Mouse (Mus musculus): ENCODE data around the gene Tmem129. TPM values are rescaled to one million over a fixed set of nuclear protein-coding genes. Genes with fewer than 3 reads are reported as not detected.

Tmem129 gene
- polyA plus RNA-seq, 1 experiment from 2014 or later = 50.8 TPM

DNA sequence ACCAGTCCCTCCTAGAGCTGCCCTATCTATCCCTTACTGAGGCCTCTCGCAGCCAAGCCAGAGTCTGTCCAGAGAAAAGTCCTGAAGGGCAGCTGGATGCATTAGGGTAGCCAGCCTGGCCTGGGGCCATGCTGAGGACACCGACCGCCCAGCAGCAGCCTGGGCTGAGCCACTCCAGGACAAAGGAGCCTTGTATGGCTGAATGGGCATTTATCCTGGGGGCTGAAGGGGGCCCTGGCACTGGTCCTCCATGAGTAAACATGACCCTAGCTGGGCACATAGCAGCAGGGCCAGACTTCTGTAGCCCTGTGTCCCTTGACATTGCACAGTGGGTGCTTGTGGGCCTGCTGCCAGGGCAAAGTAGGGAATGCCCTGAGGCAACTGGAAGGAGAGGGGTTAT, 16.2 kb upstream of the Tmem129 start:
- Histone ChIP-seq H3K4me1 (ENCODE audit: insufficient read depth, low read length) (no peaks in the 10 kb centered on the region), H3K4me3 (ENCODE audit: low read length) (no peak overlapping the region), H3K4me2 (replicated peaks; ENCODE audit: low read depth, low read length) (no peak overlapping the region), H3K27ac (ENCODE audit: low read length) (no peak overlapping the region), H3K27me3 (ENCODE audit: insufficient read depth, low read length) (no peaks in the 10 kb centered on the region), H3K36me3 (ENCODE audit: insufficient read depth, low read length) (peaks cover 33% of the 10 kb centered on the region), H3K9me3 (ENCODE audit: low read length) (no peaks in the 10 kb centered on the region), H3K9ac (replicated peaks; ENCODE audit: low read length) (no peak overlapping the region)
- ATAC-seq (ENCODE audit: low FRiP score, low TSS enrichment) = 0 out of 2 replicates have a peak, but pooled peaks have one; percentile 4
- WGBS = 83% methylated on average over 3 of the region's 3 CpGs

DNA sequence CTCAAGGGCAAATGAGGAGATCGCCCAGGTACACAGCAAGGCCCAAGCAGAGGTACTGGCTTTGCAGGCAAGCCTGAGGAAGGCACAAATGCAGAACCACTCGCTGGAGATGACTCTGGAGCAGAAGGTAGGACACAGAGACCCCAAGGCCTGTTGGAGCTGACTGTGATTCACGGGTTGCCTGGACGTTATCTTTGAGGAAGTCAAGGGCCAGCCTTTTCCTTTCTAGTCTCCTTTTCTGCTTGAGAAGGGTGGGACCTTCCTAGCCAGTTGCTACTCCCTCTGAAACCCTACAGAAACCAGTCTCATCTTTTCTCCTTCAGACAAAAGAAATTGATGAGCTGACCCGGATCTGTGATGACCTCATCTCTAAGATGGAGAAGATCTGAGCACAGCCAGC, 13.4 kb upstream of the Tmem129 start:
- ATAC-seq (ENCODE audit: low FRiP score, low TSS enrichment) = no peak
- no peaks in the 10 kb centered on the region for H3K9me3 ChIP-seq (ENCODE audit: low read length)
- no peak overlapping the region for H3K4me3 ChIP-seq (ENCODE audit: low read length)
- peaks cover 61% of the 10 kb centered on the region for H3K36me3 ChIP-seq (ENCODE audit: insufficient read depth, low read length)
- WGBS = 85% methylated on average over 5 of the region's 5 CpGs
- no peaks in the 10 kb centered on the region for H3K27me3 ChIP-seq (ENCODE audit: insufficient read depth, low read length)
- no peak overlapping the region for H3K27ac ChIP-seq (ENCODE audit: low read length)
- no peak overlapping the region for H3K9ac ChIP-seq (replicated peaks; ENCODE audit: low read length)
- no peak overlapping the region for H3K4me2 ChIP-seq (replicated peaks; ENCODE audit: low read depth, low read length)
- no peaks in the 10 kb centered on the region for H3K4me1 ChIP-seq (ENCODE audit: insufficient read depth, low read length)

DNA sequence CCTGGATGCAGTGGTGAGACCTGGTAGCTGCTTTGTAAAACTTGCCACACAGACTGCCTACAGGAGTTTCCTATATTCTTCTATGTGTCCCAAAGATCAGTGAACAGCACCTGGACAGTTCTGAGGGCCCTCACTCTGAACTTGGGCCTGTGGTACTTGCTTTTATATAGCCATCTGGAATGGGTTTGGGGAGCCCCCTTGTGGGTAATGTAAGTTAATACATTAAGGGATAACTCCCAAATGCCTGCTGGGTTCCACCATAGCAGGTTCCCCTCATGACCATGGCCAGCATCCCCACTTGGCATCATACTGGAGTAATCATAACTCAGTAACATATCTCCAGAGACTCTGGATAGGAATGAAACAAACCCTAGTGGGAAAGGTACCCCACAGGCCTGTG, 10.0 kb upstream of the Tmem129 start:
- Histone ChIP-seq H3K36me3 (ENCODE audit: insufficient read depth, low read length) (peaks cover 85% of the 10 kb centered on the region), H3K4me3 (ENCODE audit: low read length) (no peak overlapping the region), H3K27me3 (ENCODE audit: insufficient read depth, low read length) (no peaks in the 10 kb centered on the region), H3K9me3 (ENCODE audit: low read length) (no peaks in the 10 kb centered on the region), H3K9ac (replicated peaks; ENCODE audit: low read length) (no peak overlapping the region), H3K27ac (ENCODE audit: low read length) (no peak overlapping the region), H3K4me2 (replicated peaks; ENCODE audit: low read depth, low read length) (no peak overlapping the region), H3K4me1 (ENCODE audit: insufficient read depth, low read length) (no peaks in the 10 kb centered on the region)
- ATAC-seq (ENCODE audit: low FRiP score, low TSS enrichment) = no peak

DNA sequence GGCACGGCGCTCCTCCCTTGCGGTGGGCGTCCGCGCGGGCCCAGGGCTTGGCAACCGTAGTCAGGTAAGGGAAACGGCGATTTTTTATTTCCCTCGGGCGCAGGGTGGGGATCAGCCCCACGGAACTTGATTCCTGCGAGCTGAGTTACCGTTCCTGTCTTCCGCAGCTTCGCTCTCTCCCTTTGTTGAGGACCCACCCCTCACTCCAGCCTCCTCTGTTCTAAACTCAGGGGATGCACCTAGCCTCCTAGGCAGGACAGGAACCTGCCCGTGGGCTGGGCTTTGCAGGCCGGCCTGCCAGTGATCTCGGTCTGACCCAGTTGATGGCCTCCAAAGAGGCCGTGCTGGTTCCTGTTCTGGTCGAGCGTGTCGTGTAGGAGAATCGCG, 441 bp upstream of the Tmem129 start:
- peaks cover 25% of the 10 kb centered on the region for H3K4me1 ChIP-seq (ENCODE audit: insufficient read depth, low read length)
- under 1% methylated on average over 26 of the region's 26 CpGs for WGBS
- peaks cover 31% of the 10 kb centered on the region for H3K36me3 ChIP-seq (ENCODE audit: insufficient read depth, low read length)
- peak overlapping the region; percentile 77 for H3K9ac ChIP-seq (replicated peaks; ENCODE audit: low read length)
- ATAC-seq (ENCODE audit: low FRiP score, low TSS enrichment) = peak; percentile 22
- no peaks in the 10 kb centered on the region for H3K9me3 ChIP-seq (ENCODE audit: low read length)
- H3K27me3 ChIP-seq (ENCODE audit: insufficient read depth, low read length) = no peaks in the 10 kb centered on the region
- H3K4me3 ChIP-seq (ENCODE audit: low read length) = peak overlapping the region; percentile 66
- peak overlapping the region; percentile 93 for H3K4me2 ChIP-seq (replicated peaks; ENCODE audit: low read depth, low read length)
- H3K27ac ChIP-seq (ENCODE audit: low read length) = peak overlapping the region; percentile 99

DNA sequence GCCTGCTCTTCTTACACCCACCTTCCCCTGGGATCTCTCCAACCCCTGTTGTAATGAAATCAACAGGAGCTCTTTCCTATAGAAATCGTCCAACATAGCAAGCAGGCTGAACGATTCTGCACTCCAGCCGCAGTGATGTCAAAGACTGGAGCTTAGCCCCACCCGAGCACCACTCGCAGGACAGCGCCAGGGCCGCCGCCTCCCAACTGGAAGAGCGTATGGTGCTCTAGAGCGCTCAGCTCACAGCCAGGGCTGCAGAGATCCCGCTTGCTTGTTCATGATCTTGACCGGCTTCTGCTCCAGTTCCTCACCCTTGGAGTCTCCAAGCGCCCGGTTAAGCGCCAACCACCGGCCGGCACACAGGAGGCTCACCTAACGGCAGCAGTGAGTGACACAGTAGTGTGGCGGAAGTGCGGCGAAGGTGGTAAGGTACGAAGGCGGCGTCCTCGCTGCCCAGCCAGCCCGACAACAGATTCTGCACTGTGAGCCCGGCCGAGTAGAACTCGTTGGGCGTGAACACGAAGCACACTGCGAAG, 897 bp downstream of the Tmem129 start:
- Histone ChIP-seq H3K9ac (replicated peaks; ENCODE audit: low read length) (peak overlapping the region; percentile 77), H3K4me1 (ENCODE audit: insufficient read depth, low read length) (peaks cover 29% of the 10 kb centered on the region), H3K27me3 (ENCODE audit: insufficient read depth, low read length) (no peaks in the 10 kb centered on the region), H3K27ac (ENCODE audit: low read length) (peak overlapping the region; percentile 89), H3K4me2 (replicated peaks; ENCODE audit: low read depth, low read length) (peak overlapping the region; percentile 93), H3K9me3 (ENCODE audit: low read length) (no peaks in the 10 kb centered on the region), H3K36me3 (ENCODE audit: insufficient read depth, low read length) (peaks cover 24% of the 10 kb centered on the region; the same call in 1 of the 2 replicates), H3K4me3 (ENCODE audit: low read length) (peak overlapping the region; percentile 66)
- WGBS = under 1% methylated on average over 32 of the region's 32 CpGs
- peak; percentile 29 for ATAC-seq (ENCODE audit: low FRiP score, low TSS enrichment)

DNA sequence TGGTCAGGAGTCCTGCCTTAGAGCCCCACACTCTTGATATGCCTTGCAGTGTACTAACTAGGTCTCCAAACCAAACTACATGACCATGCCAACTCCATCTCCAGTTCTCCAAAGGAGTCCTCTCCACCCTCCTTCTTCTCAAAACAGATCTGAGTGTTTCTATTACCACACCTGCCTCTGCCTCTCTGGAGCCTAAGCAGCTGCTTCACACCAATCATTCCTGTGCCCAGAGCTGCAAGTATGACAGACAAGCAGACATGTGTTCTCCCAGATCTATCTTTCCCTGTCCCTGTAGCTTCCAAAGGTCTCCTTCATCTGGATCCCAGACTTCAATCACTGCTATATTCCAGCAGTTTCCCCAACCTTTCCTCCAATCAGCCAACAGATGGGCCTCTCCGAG, 1.5 kb downstream of the Tmem129 start:
- Histone ChIP-seq H3K27me3 (ENCODE audit: insufficient read depth, low read length) (no peaks in the 10 kb centered on the region), H3K9me3 (ENCODE audit: low read length) (no peaks in the 10 kb centered on the region), H3K4me3 (ENCODE audit: low read length) (peak overlapping the region; percentile 66), H3K36me3 (ENCODE audit: insufficient read depth, low read length) (peaks cover 24% of the 10 kb centered on the region; the same call in 1 of the 2 replicates), H3K9ac (replicated peaks; ENCODE audit: low read length) (peak overlapping the region; percentile 77), H3K4me2 (replicated peaks; ENCODE audit: low read depth, low read length) (peak overlapping the region; percentile 93), H3K4me1 (ENCODE audit: insufficient read depth, low read length) (peaks cover 29% of the 10 kb centered on the region), H3K27ac (ENCODE audit: low read length) (peak overlapping the region; percentile 89)
- ATAC-seq (ENCODE audit: low FRiP score, low TSS enrichment) = no peak
- WGBS = 15% methylated on average over 1 of the region's 1 CpGs

DNA sequence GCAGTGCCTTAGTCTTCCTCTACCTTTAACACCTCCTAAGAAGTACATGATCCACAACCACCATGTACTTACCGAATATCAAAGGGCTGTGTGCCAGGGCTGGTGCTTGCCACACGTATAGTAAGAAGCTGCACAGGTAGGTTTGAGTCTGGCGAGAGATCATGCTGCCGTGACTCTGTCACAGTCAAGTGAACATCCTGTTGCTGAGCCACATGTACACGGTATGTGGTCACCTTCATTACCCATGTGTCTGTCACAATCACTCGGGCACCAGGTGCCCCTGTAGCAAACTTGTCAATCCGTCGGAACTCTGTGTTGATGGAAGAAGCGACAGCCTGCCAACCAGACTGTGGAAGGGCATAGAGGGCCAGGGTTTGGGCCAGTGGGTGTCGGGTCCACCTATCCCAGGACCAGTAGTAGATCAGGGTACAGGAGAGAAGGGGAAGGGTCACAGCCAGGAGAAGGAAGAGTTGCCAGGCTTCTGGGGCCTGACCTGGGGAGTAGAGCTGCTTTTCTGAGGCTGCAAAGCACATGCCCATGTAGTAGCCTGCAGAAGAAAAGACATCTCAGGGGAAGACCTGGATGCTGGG, 2.9 kb downstream of the Tmem129 start:
- no peak overlapping the region for H3K4me2 ChIP-seq (replicated peaks; ENCODE audit: low read depth, low read length)
- no peak for ATAC-seq (ENCODE audit: low FRiP score, low TSS enrichment)

DNA sequence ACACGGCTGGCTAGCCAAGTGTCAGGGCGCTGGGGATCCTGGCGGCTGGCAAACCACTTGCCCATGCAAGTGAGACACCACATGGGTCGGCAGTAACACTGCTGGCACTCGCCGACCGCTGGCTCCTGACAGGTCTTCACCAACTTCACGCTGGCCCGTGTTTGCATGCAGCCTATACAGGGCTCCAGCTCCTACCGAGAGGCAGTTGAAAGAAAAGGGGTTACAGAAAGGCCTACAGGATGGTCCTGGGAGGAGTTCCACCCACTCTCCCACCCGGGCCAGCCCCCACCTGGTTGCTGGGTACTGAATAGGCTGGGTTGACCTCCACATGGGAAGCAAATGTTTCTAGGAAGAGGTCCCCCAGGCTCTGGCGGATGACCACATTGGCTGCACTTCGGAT, 3.8 kb downstream of the Tmem129 start:
- Histone ChIP-seq H3K9me3 (ENCODE audit: low read length) (no peaks in the 10 kb centered on the region), H3K4me1 (ENCODE audit: insufficient read depth, low read length) (peaks cover 46% of the 10 kb centered on the region)
- 95% methylated on average over 13 of the region's 13 CpGs for WGBS

More for the DNA sequence above, 2.9 kb downstream of the Tmem129 start:
- Histone ChIP-seq H3K27me3 (ENCODE audit: insufficient read depth, low read length) (no peaks in the 10 kb centered on the region), H3K9me3 (ENCODE audit: low read length) (no peaks in the 10 kb centered on the region), H3K9ac (replicated peaks; ENCODE audit: low read length) (no peak overlapping the region), H3K27ac (ENCODE audit: low read length) (no peak overlapping the region), H3K4me3 (ENCODE audit: low read length) (no peak overlapping the region), H3K36me3 (ENCODE audit: insufficient read depth, low read length) (peaks cover 16% of the 10 kb centered on the region; the same call in 1 of the 2 replicates), H3K4me1 (ENCODE audit: insufficient read depth, low read length) (peaks cover 40% of the 10 kb centered on the region)
- WGBS = 82% methylated on average over 10 of the region's 10 CpGs

DNA sequence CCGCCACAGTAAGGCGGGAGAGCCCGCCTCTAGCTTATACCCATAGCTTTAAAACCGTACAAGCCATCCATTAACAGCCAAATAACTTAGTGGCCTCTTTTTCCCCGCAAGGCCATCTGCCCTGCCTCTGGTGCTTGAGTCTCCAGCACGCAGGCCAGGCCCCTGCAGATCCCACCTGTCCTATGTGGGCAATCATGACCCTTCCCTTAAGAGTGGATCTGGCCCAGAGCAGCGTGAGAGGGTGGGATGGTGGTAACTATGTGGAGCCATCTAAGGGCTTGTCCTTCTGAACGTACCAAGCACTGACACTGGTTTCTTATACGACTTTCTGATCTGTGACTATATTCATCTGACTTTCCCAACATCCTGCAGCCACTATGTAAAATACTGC, 5.4 kb downstream of the Tmem129 start:
- no peaks in the 10 kb centered on the region for H3K27me3 ChIP-seq (ENCODE audit: insufficient read depth, low read length)
- WGBS = 1% methylated on average over 9 of the region's 9 CpGs
- H3K9me3 ChIP-seq (ENCODE audit: low read length) = no peaks in the 10 kb centered on the region
- peaks cover 43% of the 10 kb centered on the region for H3K4me1 ChIP-seq (ENCODE audit: insufficient read depth, low read length)
- ATAC-seq (ENCODE audit: low FRiP score, low TSS enrichment) = peak; percentile 13
- peak overlapping the region; percentile 84 for H3K27ac ChIP-seq (ENCODE audit: low read length)
- peak overlapping the region; percentile 86 for H3K4me2 ChIP-seq (replicated peaks; ENCODE audit: low read depth, low read length)
- peak overlapping the region; percentile 82 for H3K4me3 ChIP-seq (ENCODE audit: low read length)
- H3K36me3 ChIP-seq (ENCODE audit: insufficient read depth, low read length) = peaks cover 30% of the 10 kb centered on the region
- H3K9ac ChIP-seq (replicated peaks; ENCODE audit: low read length) = peak overlapping the region; percentile 63

More for the DNA sequence above, 3.8 kb downstream of the Tmem129 start:
- Histone ChIP-seq H3K4me3 (ENCODE audit: low read length) (no peak overlapping the region), H3K36me3 (ENCODE audit: insufficient read depth, low read length) (peaks cover 17% of the 10 kb centered on the region), H3K27me3 (ENCODE audit: insufficient read depth, low read length) (no peaks in the 10 kb centered on the region), H3K4me2 (replicated peaks; ENCODE audit: low read depth, low read length) (no peak overlapping the region), H3K27ac (ENCODE audit: low read length) (no peak overlapping the region), H3K9ac (replicated peaks; ENCODE audit: low read length) (no peak overlapping the region)
- ATAC-seq (ENCODE audit: low FRiP score, low TSS enrichment) = no peak
